ENCODE assay signal across 27 mouse cellular contexts in the genomic region with DNA sequence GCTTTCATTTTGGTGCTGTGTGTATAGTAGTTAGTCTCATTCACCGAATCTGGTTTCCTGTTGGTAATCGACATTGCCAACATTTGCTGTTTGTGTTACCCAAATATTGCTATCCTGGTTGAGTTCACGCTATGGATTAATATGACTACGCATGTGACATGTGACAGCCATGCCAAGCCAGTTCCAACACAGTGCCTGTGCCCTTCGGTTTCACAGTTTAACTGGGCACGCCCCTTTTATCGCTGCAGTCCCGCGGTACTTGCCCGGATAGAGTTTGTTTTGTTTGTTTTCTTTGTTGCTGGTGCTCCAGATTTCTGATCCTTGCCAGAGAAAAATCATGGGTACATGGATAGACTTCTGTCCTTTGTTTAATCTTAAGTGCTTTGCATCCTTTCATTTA.
"Had no signal": no experiment of that assay in that cellular context is flagged by ENCODE, and none has a peak within 500 bp of the region (broad histone marks: within the 10 kb centered on the region; RNA-seq: fewer than 3 reads in every experiment).

No protein-coding gene starts in this region.

- H3K27ac ChIP-seq: embryonic facial prominence, embryonic 10.5 days; embryonic facial prominence, embryonic 12.5 days; embryonic facial prominence, embryonic 13.5 days; embryonic facial prominence, embryonic 15.5 days; forebrain, embryonic 10.5 days; forebrain, embryonic 12.5 days; forebrain, embryonic 13.5 days; forebrain, embryonic 15.5 days; gastrocnemius, adult 2 months; heart, adult 2 months had no signal

- H3K36me3 ChIP-seq: embryonic facial prominence, embryonic 10.5 days; embryonic facial prominence, embryonic 12.5 days; embryonic facial prominence, embryonic 13.5 days; embryonic facial prominence, embryonic 15.5 days; forebrain, embryonic 10.5 days; forebrain, embryonic 12.5 days; forebrain, embryonic 15.5 days had no signal

- ATAC-seq: forebrain, embryonic 13.5 days; forebrain, embryonic 14.5 days; forebrain, embryonic 15.5 days; forebrain, embryonic 16.5 days; forebrain, postnatal 0 days had no signal

- DNase-seq: cerebellum, adult 2 months; cerebellum, adult 8-10 months; cerebellum, adult 9-10 months; cerebellum, adult 9-11 months; cerebellum, postnatal 10 days; cerebellum, postnatal 14 days; cerebellum, postnatal 25 days; cerebellum, postnatal 36 days; embryo, embryonic 11 days; forebrain, postnatal 0 days; gastrocnemius, adult 2 months; gastrocnemius, postnatal 10 days; gastrocnemius, postnatal 14 days; gastrocnemius, postnatal 25 days; gastrocnemius, postnatal 36 days; heart, adult 2 months had no signal

- H3K4me1 ChIP-seq: embryonic facial prominence, embryonic 10.5 days; embryonic facial prominence, embryonic 12.5 days; embryonic facial prominence, embryonic 13.5 days; embryonic facial prominence, embryonic 15.5 days; forebrain, embryonic 10.5 days; forebrain, embryonic 12.5 days; forebrain, embryonic 13.5 days; forebrain, embryonic 15.5 days had no signal

- H3K4me3 ChIP-seq: embryonic facial prominence, embryonic 10.5 days; embryonic facial prominence, embryonic 12.5 days; embryonic facial prominence, embryonic 13.5 days; embryonic facial prominence, embryonic 15.5 days; erythroblast, embryonic 14.5 days; forebrain, embryonic 10.5 days; forebrain, embryonic 12.5 days; forebrain, embryonic 13.5 days; forebrain, embryonic 15.5 days; gastrocnemius, adult 2 months; heart, adult 2 months had no signal

- H3K27me3 ChIP-seq: embryonic facial prominence, embryonic 12.5 days; embryonic facial prominence, embryonic 13.5 days; embryonic facial prominence, embryonic 15.5 days; forebrain, embryonic 12.5 days; forebrain, embryonic 13.5 days; forebrain, embryonic 15.5 days had no signal

- H3K9me3 ChIP-seq: embryonic facial prominence, embryonic 10.5 days; embryonic facial prominence, embryonic 12.5 days; embryonic facial prominence, embryonic 13.5 days; embryonic facial prominence, embryonic 15.5 days; forebrain, embryonic 10.5 days; forebrain, embryonic 12.5 days; forebrain, embryonic 13.5 days; forebrain, embryonic 15.5 days had no signal

- H3K4me2 ChIP-seq: embryonic facial prominence, embryonic 12.5 days; embryonic facial prominence, embryonic 13.5 days; embryonic facial prominence, embryonic 15.5 days; forebrain, embryonic 12.5 days; forebrain, embryonic 13.5 days; forebrain, embryonic 15.5 days had no signal

- H3K9ac ChIP-seq: embryonic facial prominence, embryonic 12.5 days; embryonic facial prominence, embryonic 13.5 days; embryonic facial prominence, embryonic 15.5 days; forebrain, embryonic 12.5 days; forebrain, embryonic 13.5 days; forebrain, embryonic 15.5 days; forebrain, postnatal 0 days had no signal
